Mouse (Mus musculus): ENCODE results near the gene Sp1. TPM values are rescaled to one million over a fixed set of nuclear protein-coding genes. Genes with fewer than 3 reads are reported as not detected.
A peak's percentile ranks its signal among the peaks of the same experiment; 100 is the strongest.

Gene Sp1
- polyA plus RNA-seq (2012; rRNA removed), result 17.0 and 18.5 TPM in 2 replicates

GRCm38 (mm10) chr15:102405489-102406195 is at the start of gene Sp1:
Sp1 (plus strand) TSS chr15:102406143.
- Histone ChIP-seq H3K4me1 (ENCODE audit: control insufficient read depth, insufficient read depth, low read length) (peaks cover 3% of the 10 kb centered on the region), H3K27ac (ENCODE audit: control insufficient read depth, insufficient read depth, low read depth, low read length) (peak within 1 kb of the TSS; percentile 100), H3K4me3 (ENCODE audit: control insufficient read depth, low read depth, low read length) (peak within 1 kb of the TSS; percentile 95), H3K27me3 (ENCODE audit: control insufficient read depth, insufficient read depth, low read length) (no peaks in the 10 kb centered on the region), H3K36me3 (ENCODE audit: control insufficient read depth, insufficient read depth, low read length) (peaks cover 1% of the 10 kb centered on the region; the same call in 1 of the 2 replicates)
- TF ChIP-seq POLR2A (IDR thresholded peaks at IDR 0.05; ENCODE audit: control insufficient read depth, low read depth, low read length) (peak; percentile 99), CTCF (IDR thresholded peaks at IDR 0.05; ENCODE audit: control insufficient read depth, insufficient read depth, insufficient replicate concordance, low read depth, low read length) (no peak)

- Histone ChIP-seq H3K4me3 (ENCODE audit: control insufficient read depth, low read depth, low read length) (peak overlapping the region; percentile 72), H3K4me1 (ENCODE audit: control insufficient read depth, insufficient read depth, low read length) (peaks cover 27% of the 10 kb centered on the region), H3K36me3 (ENCODE audit: control insufficient read depth, insufficient read depth, low read length) (no peaks in the 10 kb centered on the region; the same call in 1 of the 2 replicates), H3K27ac (ENCODE audit: control insufficient read depth, insufficient read depth, low read depth, low read length) (no peak overlapping the region), H3K27me3 (ENCODE audit: control insufficient read depth, insufficient read depth, low read length) (peaks cover 3% of the 10 kb centered on the region; the same call in 1 of the 2 replicates)
- no peak for TF ChIP-seq POLR2A (IDR thresholded peaks at IDR 0.05; ENCODE audit: control insufficient read depth, low read depth, low read length)
- no peak for TF ChIP-seq CTCF (IDR thresholded peaks at IDR 0.05; ENCODE audit: control insufficient read depth, insufficient read depth, insufficient replicate concordance, low read depth, low read length)
Measured at GRCm38 (mm10) chr15:102356501-102357325, 49.2 kb upstream of the Sp1 start.

- Histone ChIP-seq H3K36me3 (ENCODE audit: control insufficient read depth, insufficient read depth, low read length) (no peaks in the 10 kb centered on the region; the same call in 1 of the 2 replicates), H3K4me3 (ENCODE audit: control insufficient read depth, low read depth, low read length) (peak overlapping the region; percentile 51), H3K27ac (ENCODE audit: control insufficient read depth, insufficient read depth, low read depth, low read length) (no peak overlapping the region), H3K27me3 (ENCODE audit: control insufficient read depth, insufficient read depth, low read length) (peaks cover 3% of the 10 kb centered on the region; the same call in 1 of the 2 replicates), H3K4me1 (ENCODE audit: control insufficient read depth, insufficient read depth, low read length) (peaks cover 27% of the 10 kb centered on the region)
- TF ChIP-seq CTCF (IDR thresholded peaks at IDR 0.05; ENCODE audit: control insufficient read depth, insufficient read depth, insufficient replicate concordance, low read depth, low read length) (no peak), POLR2A (IDR thresholded peaks at IDR 0.05; ENCODE audit: control insufficient read depth, low read depth, low read length) (no peak)
Measured at GRCm38 (mm10) chr15:102358126-102358525, 47.8 kb upstream of the Sp1 start.

GRCm38 (mm10) chr15:102358834-102359233 is 47.1 kb upstream of the Sp1 start:
- peaks cover 3% of the 10 kb centered on the region; the same call in 1 of the 2 replicates for H3K27me3 ChIP-seq (ENCODE audit: control insufficient read depth, insufficient read depth, low read length)
- no peak overlapping the region for H3K4me3 ChIP-seq (ENCODE audit: control insufficient read depth, low read depth, low read length)
- H3K27ac ChIP-seq (ENCODE audit: control insufficient read depth, insufficient read depth, low read depth, low read length), result no peak overlapping the region
- no peak for TF ChIP-seq CTCF (IDR thresholded peaks at IDR 0.05; ENCODE audit: control insufficient read depth, insufficient read depth, insufficient replicate concordance, low read depth, low read length)
- no peak for TF ChIP-seq POLR2A (IDR thresholded peaks at IDR 0.05; ENCODE audit: control insufficient read depth, low read depth, low read length)
- H3K4me1 ChIP-seq (ENCODE audit: control insufficient read depth, insufficient read depth, low read length), result peaks cover 27% of the 10 kb centered on the region
- H3K36me3 ChIP-seq (ENCODE audit: control insufficient read depth, insufficient read depth, low read length), result no peaks in the 10 kb centered on the region; the same call in 1 of the 2 replicates

DNA sequence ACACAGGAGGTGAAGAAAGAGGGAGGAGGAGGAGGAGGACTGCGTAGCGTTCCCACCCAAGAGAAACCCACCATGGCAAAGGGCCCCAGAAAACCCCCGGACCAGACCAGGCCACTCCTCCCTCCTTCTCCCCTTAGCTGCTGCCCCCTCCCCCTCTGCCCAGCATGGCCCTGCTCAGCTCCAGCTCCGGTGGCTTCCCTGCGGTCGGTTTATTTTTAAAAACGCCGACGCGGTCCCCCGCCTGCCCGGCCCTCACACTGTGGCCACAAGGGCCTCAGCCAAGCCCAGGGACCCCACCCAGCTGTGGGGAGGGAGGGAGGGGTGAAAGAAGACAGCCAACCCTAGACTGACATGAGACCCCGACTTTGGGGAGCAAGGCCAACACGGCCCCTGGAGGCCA is 43.3 kb upstream of the Sp1 start:
- TF ChIP-seq CTCF (IDR thresholded peaks at IDR 0.05; ENCODE audit: control insufficient read depth, insufficient read depth, insufficient replicate concordance, low read depth, low read length) (no peak), POLR2A (IDR thresholded peaks at IDR 0.05; ENCODE audit: control insufficient read depth, low read depth, low read length) (no peak)
- Histone ChIP-seq H3K27me3 (ENCODE audit: control insufficient read depth, insufficient read depth, low read length) (no peaks in the 10 kb centered on the region), H3K4me1 (ENCODE audit: control insufficient read depth, insufficient read depth, low read length) (peaks cover 9% of the 10 kb centered on the region), H3K36me3 (ENCODE audit: control insufficient read depth, insufficient read depth, low read length) (no peaks in the 10 kb centered on the region), H3K4me3 (ENCODE audit: control insufficient read depth, low read depth, low read length) (no peak overlapping the region), H3K27ac (ENCODE audit: control insufficient read depth, insufficient read depth, low read depth, low read length) (no peak overlapping the region)

DNA sequence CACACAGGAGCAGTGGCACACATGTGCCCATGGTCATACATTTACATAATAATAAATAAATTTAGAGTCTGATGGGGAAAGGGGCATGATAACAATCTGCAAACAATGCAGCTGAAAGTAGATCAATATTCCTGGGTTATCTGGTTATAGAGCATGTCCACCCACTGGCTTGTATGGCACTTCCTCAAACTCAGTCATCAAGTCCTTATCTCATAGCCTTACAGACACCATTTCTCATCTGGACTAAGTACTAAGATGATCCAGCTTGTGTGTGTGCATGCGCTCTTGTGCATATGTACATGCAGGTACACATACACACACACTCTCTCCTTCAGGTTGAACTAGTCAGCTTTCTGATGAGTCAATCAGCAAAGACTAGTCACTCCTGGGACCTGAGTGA is 41.3 kb upstream of the Sp1 start:
- Histone ChIP-seq H3K4me3 (ENCODE audit: control insufficient read depth, low read depth, low read length) (no peak overlapping the region), H3K27me3 (ENCODE audit: control insufficient read depth, insufficient read depth, low read length) (no peaks in the 10 kb centered on the region), H3K4me1 (ENCODE audit: control insufficient read depth, insufficient read depth, low read length) (peaks cover 2% of the 10 kb centered on the region; the same call in 1 of the 2 replicates), H3K27ac (ENCODE audit: control insufficient read depth, insufficient read depth, low read depth, low read length) (no peak overlapping the region), H3K36me3 (ENCODE audit: control insufficient read depth, insufficient read depth, low read length) (no peaks in the 10 kb centered on the region)
- TF ChIP-seq CTCF (IDR thresholded peaks at IDR 0.05; ENCODE audit: control insufficient read depth, insufficient read depth, insufficient replicate concordance, low read depth, low read length), result no peak
- TF ChIP-seq POLR2A (IDR thresholded peaks at IDR 0.05; ENCODE audit: control insufficient read depth, low read depth, low read length), result no peak

GRCm38 (mm10) chr15:102366238-102366637 is 39.7 kb upstream of the Sp1 start:
- no peaks in the 10 kb centered on the region for H3K27me3 ChIP-seq (ENCODE audit: control insufficient read depth, insufficient read depth, low read length)
- TF ChIP-seq CTCF (IDR thresholded peaks at IDR 0.05; ENCODE audit: control insufficient read depth, insufficient read depth, insufficient replicate concordance, low read depth, low read length) (no peak), POLR2A (IDR thresholded peaks at IDR 0.05; ENCODE audit: control insufficient read depth, low read depth, low read length) (no peak)
- H3K4me1 ChIP-seq (ENCODE audit: control insufficient read depth, insufficient read depth, low read length), result peaks cover 2% of the 10 kb centered on the region; the same call in 1 of the 2 replicates
- H3K27ac ChIP-seq (ENCODE audit: control insufficient read depth, insufficient read depth, low read depth, low read length), result no peak overlapping the region
- H3K36me3 ChIP-seq (ENCODE audit: control insufficient read depth, insufficient read depth, low read length), result no peaks in the 10 kb centered on the region
- H3K4me3 ChIP-seq (ENCODE audit: control insufficient read depth, low read depth, low read length), result no peak overlapping the region

Data from testis, adult 2 months (tissue).